Mouse (Mus musculus): ENCODE results near the gene Nudt8. TPM values are rescaled to one million over a fixed set of nuclear protein-coding genes. Genes with fewer than 3 reads are reported as not detected.
"Not testable (repeated sequence)": the region's sequence is repeated elsewhere in the genome, so short reads cannot be mapped to it uniquely, and the experiment has no call there.

The Nudt8 gene
- total RNA-seq, 2 experiments from 2014 or later, result 27.6 to 33.3 TPM

DNA sequence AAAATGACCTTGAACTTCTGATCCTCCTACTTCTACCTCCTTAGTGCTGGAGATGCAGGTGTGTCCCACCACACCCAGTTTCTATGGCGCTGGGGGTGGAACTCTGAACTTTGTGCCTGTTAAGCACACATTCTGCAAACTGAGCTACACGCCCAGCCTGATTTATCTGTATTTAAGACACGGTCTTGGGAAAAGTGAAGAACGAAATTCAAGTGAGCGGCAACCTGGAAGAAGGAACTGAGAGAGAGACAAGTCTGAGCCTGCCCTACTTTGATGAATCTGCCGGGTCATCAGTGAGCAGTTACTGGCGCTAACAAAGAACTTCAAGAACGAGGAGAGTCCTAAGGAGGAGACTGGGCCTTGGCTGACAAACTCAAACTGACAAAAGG, 46.5 kb downstream of the Nudt8 start:
- no peak for DNase-seq (ENCODE audit: low spot score in 2 of 2)

- peak; percentile 82 to 84 for DNase-seq (ENCODE audit: low spot score in 2 of 2)
Observed at GRCm38 (mm10) chr19:4047859-4048258, 47.5 kb downstream of the Nudt8 start.

- not testable (repeated sequence) for DNase-seq (ENCODE audit: low spot score in 2 of 2)
Observed at GRCm38 (mm10) chr19:4049069-4049468, 48.7 kb downstream of the Nudt8 start.

- no peak for DNase-seq (ENCODE audit: low spot score in 2 of 2)
Observed at GRCm38 (mm10) chr19:4051016-4051415, 50.6 kb downstream of the Nudt8 start.

Other genes starting within 250 kb of the Nudt8 start
- gene Kmt5b, start 233.2 kb upstream of the Nudt8 start, total RNA-seq (2021), result 10 to 100 TPM; 40.3 to 47.9 TPM
- 100 to 1,000 TPM in 1 of 2 experiments, 10 to 100 TPM in 1; 82.1 to 271 TPM for gene Chka, start 148.8 kb upstream of the Nudt8 start, total RNA-seq (2021)
- 10 to 100 TPM; 66.3 to 84.7 TPM for gene Tcirg1, start 93.4 kb upstream of the Nudt8 start, total RNA-seq (2021)
- gene Ndufs8, start 87.8 kb upstream of the Nudt8 start, total RNA-seq (2021), result 100 to 1,000 TPM; 344 to 380 TPM
- 100 to 1,000 TPM in 1 of 2 experiments, 10 to 100 TPM in 1; 14.4 to 169 TPM for gene Aldh3b1, start 70.8 kb upstream of the Nudt8 start, total RNA-seq (2021)
- gene Unc93b1, start 65.4 kb upstream of the Nudt8 start, total RNA-seq (2021), result 10 to 100 TPM; 53.3 to 64.4 TPM
- 1 to 10 TPM in 1 of 2 experiments, under 1 TPM in 1; 0.29 to 1.0 TPM for gene Aldh3b3, start 41.9 kb upstream of the Nudt8 start, total RNA-seq (2021)
- 10 to 100 TPM in 1 of 2 experiments, 1 to 10 TPM in 1; 6.7 to 13.8 TPM for gene Aldh3b2, start 28.3 kb upstream of the Nudt8 start, total RNA-seq (2021)
- gene Acy3, start 14.0 kb upstream of the Nudt8 start, total RNA-seq (2021), result 10 to 100 TPM; 16.1 to 20.8 TPM
- not detected for gene Tbx10, start 7.8 kb upstream of the Nudt8 start, total RNA-seq (2021)
- 1 to 10 TPM; 1.1 TPM for gene Gm49405, start within 50 bp of the Nudt8 start, total RNA-seq (2021)
- 1 to 10 TPM; 1.9 to 2.4 TPM for gene Doc2g, start 2.7 kb downstream of the Nudt8 start, total RNA-seq (2021)
- 100 to 1,000 TPM; 359 to 601 TPM for gene Ndufv1, start 12.2 kb downstream of the Nudt8 start, total RNA-seq (2021)
- gene Gstp1, start 37.4 kb downstream of the Nudt8 start, total RNA-seq (2021), result 100 to 1,000 TPM; 392 to 420 TPM
- 10 to 100 TPM; 50.2 to 66.1 TPM for gene Gstp2, start 45.4 kb downstream of the Nudt8 start, total RNA-seq (2021)
- 1 to 10 TPM; 2.0 to 2.1 TPM for gene Gstp3, start 59.0 kb downstream of the Nudt8 start, total RNA-seq (2021)
- not detected for gene Cabp2, start 81.0 kb downstream of the Nudt8 start, total RNA-seq (2021)
- 100 to 1,000 TPM; 125 to 147 TPM for gene Cdk2ap2, start 96.6 kb downstream of the Nudt8 start, total RNA-seq (2021)
- 100 to 1,000 TPM in 1 of 2 experiments, 10 to 100 TPM in 1; 85.6 to 115 TPM for gene Pitpnm1, start 99.4 kb downstream of the Nudt8 start, total RNA-seq (2021)
- 100 to 1,000 TPM; 119 to 121 TPM for gene Aip, start 125.3 kb downstream of the Nudt8 start, total RNA-seq (2021)
- gene Gpr152, start 139.2 kb downstream of the Nudt8 start, total RNA-seq (2021), result not detected
- under 1 TPM; 0.16 to 0.60 TPM for gene Cabp4, start 143.5 kb downstream of the Nudt8 start, total RNA-seq (2021)
- 100 to 1,000 TPM; 145 to 150 TPM for gene Coro1b, start 148.0 kb downstream of the Nudt8 start, total RNA-seq (2021)
- 1 to 10 TPM; 3.2 to 3.3 TPM for gene Ptprcap, start 153.0 kb downstream of the Nudt8 start, total RNA-seq (2021)
- gene Rps6kb2, start 162.8 kb downstream of the Nudt8 start, total RNA-seq (2021), result 10 to 100 TPM; 30.2 to 36.3 TPM
- 1 to 10 TPM; 3.2 to 3.5 TPM for gene Carns1, start 174.9 kb downstream of the Nudt8 start, total RNA-seq (2021)
- gene Tbc1d10c, start 190.7 kb downstream of the Nudt8 start, total RNA-seq (2021), result 1 to 10 TPM; 1.1 to 1.6 TPM
- 100 to 1,000 TPM; 353 to 384 TPM for gene Ppp1ca, start 191.5 kb downstream of the Nudt8 start, total RNA-seq (2021)
- gene Rad9a, start 201.1 kb downstream of the Nudt8 start, total RNA-seq (2021), result 1 to 10 TPM; 7.5 to 9.0 TPM
- 10 to 100 TPM in 1 of 2 experiments, 1 to 10 TPM in 1; 7.9 to 11.1 TPM for gene Clcf1, start 213.7 kb downstream of the Nudt8 start, total RNA-seq (2021)
- gene AC109138.7, start 213.8 kb downstream of the Nudt8 start, total RNA-seq (2021), result not detected
- 10 to 100 TPM; 41.0 to 44.4 TPM for gene Pold4, start 231.3 kb downstream of the Nudt8 start, total RNA-seq (2021)